Mouse (Mus musculus): ENCODE results near the gene Gm13279.

- TF ChIP-seq CTCF (conservative IDR thresholded peaks at IDR 0.05; ENCODE audit: low read length) (peak; percentile 46), NANOG (IDR thresholded peaks at IDR 0.05; ENCODE audit: borderline replicate concordance, low read length) (no peak)
Observed at GRCm38 (mm10) chr4:88822995-88823394, 25.8 kb downstream of the Gm13279 start.

Measured in E14TG2a.4 (cell line).